Mouse (Mus musculus) midbrain, embryonic 15.5 days (tissue): ENCODE measurements around the gene Fgfr2. TPM values are rescaled to one million over a fixed set of nuclear protein-coding genes. Genes with fewer than 3 reads are reported as not detected.

Experiments
- ATAC-seq: fragments of 200-750 bp; cut with Nextera tagmentation; replicated peaks from 2 replicates; pipeline ENCODE4 v1.8.0; 2017; ENCODE audit warnings: moderate TSS enrichment
- H3K27ac ChIP-seq: fragments of 300-500 bp; sonication (generic); 2 replicates; pipeline ENCODE4 v1.5.1; 2015; ENCODE audit warnings: mild to moderate bottlenecking, inconsistent platforms
- H3K27me3 ChIP-seq: fragments of 300-500 bp; sonication (generic); replicated peaks from 2 replicates; pipeline ENCODE4 v1.6.1; 2015; ENCODE audit warnings: inconsistent platforms
- H3K36me3 ChIP-seq: fragments of 300-500 bp; sonication (generic); replicated peaks from 2 replicates; pipeline ENCODE4 v1.6.1; 2015; ENCODE audit warnings: inconsistent platforms
- H3K4me1 ChIP-seq: fragments of 300-500 bp; sonication (generic); 2 replicates; pipeline ENCODE4 v1.6.1; 2015; ENCODE audit warnings: inconsistent platforms
- H3K4me2 ChIP-seq: fragments of 300-500 bp; sonication (generic); 2 replicates; pipeline ENCODE4 v1.6.1; 2015; ENCODE audit warnings: inconsistent platforms, mild to moderate bottlenecking, moderate library complexity
- H3K4me3 ChIP-seq: fragments of 300-500 bp; sonication (generic); 2 replicates; pipeline ENCODE4 v1.5.1; 2015; ENCODE audit warnings: mild to moderate bottlenecking, inconsistent platforms
- H3K9ac ChIP-seq: fragments of 300-500 bp; sonication (generic); 2 replicates; pipeline ENCODE4 v1.6.1; 2015; ENCODE audit warnings: mild to moderate bottlenecking, inconsistent platforms
- H3K9me3 ChIP-seq: fragments of 300-500 bp; sonication (generic); 2 replicates; pipeline ENCODE4 v1.6.1; 2016; ENCODE audit warnings: inconsistent platforms
- WGBS: fragments of 180-500 bp; shearing (Covaris S2); methylation state at CpG from one replicate; pipeline ENCODE4 v1.1.7; 2015; ENCODE audit warnings: mixed read lengths; 5-methylcytosine and 5-hydroxymethylcytosine counted together
- polyA plus RNA-seq: library from polyadenylated mRNA; unstranded; fragments of >200 nt; fragmentation: Nextera tagmentation; extraction: Ambion mirVana; gene quantifications from 2 replicates; pipeline ENCODE4 v1.2.1, GENCODE M21; 2015

The Fgfr2 gene
- polyA plus RNA-seq, 1 experiment from 2014 or later = 23.3 TPM

GRCm38 (mm10) chr7:132705130-132705529 lies 418.0 kb downstream of the Fgfr2 start:
- Histone ChIP-seq H3K4me3 (no peak overlapping the region), H3K9ac (no peak overlapping the region), H3K4me2 (no peak overlapping the region), H3K27ac (no peak overlapping the region), H3K36me3 (no peaks in the 10 kb centered on the region), H3K9me3 (no peaks in the 10 kb centered on the region), H3K27me3 (no peaks in the 10 kb centered on the region), H3K4me1 (no peaks in the 10 kb centered on the region)
- WGBS = 92% methylated on average over 7 of the region's 7 CpGs
- ATAC-seq = no peak

GRCm38 (mm10) chr7:132704310-132704875 lies 418.8 kb downstream of the Fgfr2 start:
- Histone ChIP-seq H3K9me3 (no peaks in the 10 kb centered on the region), H3K27me3 (no peaks in the 10 kb centered on the region), H3K4me2 (no peak overlapping the region), H3K4me3 (no peak overlapping the region), H3K9ac (no peak overlapping the region), H3K27ac (no peak overlapping the region), H3K36me3 (no peaks in the 10 kb centered on the region), H3K4me1 (no peaks in the 10 kb centered on the region)
- WGBS = 90% methylated on average over 8 of the region's 8 CpGs
- no peak for ATAC-seq

GRCm38 (mm10) chr7:132703515-132704309 lies 419.4 kb downstream of the Fgfr2 start:
- Histone ChIP-seq H3K4me1 (no peaks in the 10 kb centered on the region), H3K36me3 (no peaks in the 10 kb centered on the region), H3K9me3 (no peaks in the 10 kb centered on the region), H3K4me2 (no peak overlapping the region), H3K27ac (no peak overlapping the region), H3K4me3 (no peak overlapping the region), H3K27me3 (no peaks in the 10 kb centered on the region), H3K9ac (no peak overlapping the region)
- no peak for ATAC-seq
- 85% methylated on average over 9 of the region's 9 CpGs for WGBS

GRCm38 (mm10) chr7:132702492-132703070 lies 420.6 kb downstream of the Fgfr2 start:
- Histone ChIP-seq H3K4me1 (no peaks in the 10 kb centered on the region), H3K27me3 (no peaks in the 10 kb centered on the region), H3K36me3 (no peaks in the 10 kb centered on the region), H3K27ac (no peak overlapping the region), H3K9ac (no peak overlapping the region), H3K4me2 (no peak overlapping the region), H3K4me3 (no peak overlapping the region), H3K9me3 (no peaks in the 10 kb centered on the region)
- no peak for ATAC-seq
- 82% methylated on average over 5 of the region's 5 CpGs for WGBS

- Histone ChIP-seq H3K4me1 (no peaks in the 10 kb centered on the region), H3K4me3 (no peak overlapping the region), H3K9me3 (no peaks in the 10 kb centered on the region), H3K27ac (no peak overlapping the region), H3K9ac (no peak overlapping the region), H3K36me3 (no peaks in the 10 kb centered on the region), H3K4me2 (no peak overlapping the region), H3K27me3 (no peaks in the 10 kb centered on the region)
- WGBS = 91% methylated on average over 3 of the region's 3 CpGs
- ATAC-seq = no peak
Observed at GRCm38 (mm10) chr7:132702024-132702423, 421.1 kb downstream of the Fgfr2 start.

- ATAC-seq = no peak
- no peaks in the 10 kb centered on the region for H3K36me3 ChIP-seq
- no peaks in the 10 kb centered on the region for H3K9me3 ChIP-seq
- no peak overlapping the region for H3K9ac ChIP-seq
- no peaks in the 10 kb centered on the region for H3K4me1 ChIP-seq
- no peaks in the 10 kb centered on the region for H3K27me3 ChIP-seq
- WGBS = 87% methylated on average over 3 of the region's 3 CpGs
- no peak overlapping the region for H3K4me2 ChIP-seq
- no peak overlapping the region for H3K4me3 ChIP-seq
- H3K27ac ChIP-seq = no peak overlapping the region
Observed at GRCm38 (mm10) chr7:132701412-132701811, 421.7 kb downstream of the Fgfr2 start.

- no peaks in the 10 kb centered on the region for H3K27me3 ChIP-seq
- 86% methylated on average over 4 of the region's 4 CpGs for WGBS
- H3K4me2 ChIP-seq = no peak overlapping the region
- no peaks in the 10 kb centered on the region for H3K4me1 ChIP-seq
- no peaks in the 10 kb centered on the region for H3K36me3 ChIP-seq
- H3K4me3 ChIP-seq = no peak overlapping the region
- no peak for ATAC-seq
- no peaks in the 10 kb centered on the region for H3K9me3 ChIP-seq
- H3K27ac ChIP-seq = no peak overlapping the region
- H3K9ac ChIP-seq = no peak overlapping the region
Observed at GRCm38 (mm10) chr7:132700107-132700506, 423.0 kb downstream of the Fgfr2 start.

GRCm38 (mm10) chr7:132699639-132700038 lies 423.5 kb downstream of the Fgfr2 start:
- H3K27me3 ChIP-seq = no peaks in the 10 kb centered on the region
- no peak overlapping the region for H3K4me2 ChIP-seq
- no peak overlapping the region for H3K27ac ChIP-seq
- no peaks in the 10 kb centered on the region for H3K4me1 ChIP-seq
- H3K4me3 ChIP-seq = no peak overlapping the region
- H3K36me3 ChIP-seq = no peaks in the 10 kb centered on the region
- H3K9me3 ChIP-seq = no peaks in the 10 kb centered on the region
- ATAC-seq = no peak
- H3K9ac ChIP-seq = no peak overlapping the region

GRCm38 (mm10) chr7:132699165-132699564 lies 424.0 kb downstream of the Fgfr2 start:
- ATAC-seq = no peak
- Histone ChIP-seq H3K4me1 (no peaks in the 10 kb centered on the region), H3K27me3 (no peaks in the 10 kb centered on the region), H3K9me3 (no peaks in the 10 kb centered on the region), H3K27ac (no peak overlapping the region), H3K4me3 (no peak overlapping the region), H3K9ac (no peak overlapping the region), H3K4me2 (no peak overlapping the region), H3K36me3 (no peaks in the 10 kb centered on the region)
- 81% methylated on average over 4 of the region's 4 CpGs for WGBS

GRCm38 (mm10) chr7:132698737-132699136 lies 424.4 kb downstream of the Fgfr2 start:
- no peak overlapping the region for H3K4me3 ChIP-seq
- H3K36me3 ChIP-seq = no peaks in the 10 kb centered on the region
- no peak overlapping the region for H3K27ac ChIP-seq
- H3K9me3 ChIP-seq = no peaks in the 10 kb centered on the region
- no peak for ATAC-seq
- WGBS = 91% methylated on average over 4 of the region's 4 CpGs
- no peak overlapping the region for H3K9ac ChIP-seq
- H3K4me1 ChIP-seq = no peaks in the 10 kb centered on the region
- no peaks in the 10 kb centered on the region for H3K27me3 ChIP-seq
- H3K4me2 ChIP-seq = no peak overlapping the region

- WGBS = 82% methylated on average over 8 of the region's 8 CpGs
- H3K27me3 ChIP-seq = no peaks in the 10 kb centered on the region
- no peak for ATAC-seq
- H3K4me2 ChIP-seq = no peak overlapping the region
- H3K4me1 ChIP-seq = no peaks in the 10 kb centered on the region
- no peaks in the 10 kb centered on the region for H3K9me3 ChIP-seq
- no peak overlapping the region for H3K9ac ChIP-seq
- no peak overlapping the region for H3K27ac ChIP-seq
- no peak overlapping the region for H3K4me3 ChIP-seq
- no peaks in the 10 kb centered on the region for H3K36me3 ChIP-seq
Observed at GRCm38 (mm10) chr7:132697258-132697796, 425.8 kb downstream of the Fgfr2 start.

- H3K4me2 ChIP-seq = no peak overlapping the region
- no peak overlapping the region for H3K9ac ChIP-seq
- no peak for ATAC-seq
- no peaks in the 10 kb centered on the region for H3K27me3 ChIP-seq
- no peaks in the 10 kb centered on the region for H3K36me3 ChIP-seq
- no peaks in the 10 kb centered on the region for H3K9me3 ChIP-seq
- H3K27ac ChIP-seq = no peak overlapping the region
- WGBS = 96% methylated on average over 2 of the region's 2 CpGs
- H3K4me3 ChIP-seq = no peak overlapping the region
- H3K4me1 ChIP-seq = no peaks in the 10 kb centered on the region
Observed at GRCm38 (mm10) chr7:132693561-132693960, 429.6 kb downstream of the Fgfr2 start.
